Mouse (Mus musculus) gastrocnemius, adult 2 months (tissue): ENCODE measurements around the gene Mrpl3. TPM values are rescaled to one million over a fixed set of nuclear protein-coding genes. Genes with fewer than 3 reads are reported as not detected.

Experiments
- DNase-seq: peaks from one replicate; pipeline ENCODE4 v3.0.0; 2022
- H3K27ac ChIP-seq: fragments of 200-600 bp; 2 replicates; pipeline ENCODE4 v1.8.1; 2022; ENCODE audit warnings: mild to moderate bottlenecking
- H3K4me3 ChIP-seq: fragments of 200-600 bp; 2 replicates; pipeline ENCODE4 v1.8.1; 2022; ENCODE audit warnings: mild to moderate bottlenecking, moderate library complexity
- CTCF ChIP-seq: fragments of 200-600 bp; IDR thresholded peaks from 2 replicates; pipeline ENCODE4 v1.8.1; 2022; ENCODE audit warnings: antibody characterized with exemption, mild to moderate bottlenecking, moderate library complexity
- intact Hi-C: fragments of 180-260 bp; cut with DNase I; formaldehyde crosslinking; loops from one replicate; pipeline ENCODE4 v1.15.1; 2025
- long read RNA-seq, 2 experiments: library from polyadenylated mRNA; stranded (forward); transcript quantifications; one replicate each; pipeline ENCODE4 v2.0.0; 2021
- total RNA-seq, 2 experiments: library from RNA; stranded (reverse); gene quantifications; 2 replicates each; pipeline ENCODE4 v1.2.3; 2021

The Mrpl3 gene
- total RNA-seq, result 10 to 100 TPM; 70.3 to 96.5 TPM
- long read RNA-seq, experiment 1, transcript Mrpl3-201 (10 exons, 3,972 nt), result major isoform, 56 of 64 reads
- long read RNA-seq, experiment 1, partial matches to known transcripts, result 2 of 64 reads
- long read RNA-seq, experiment 1, other reads (novel, unspliced or antisense), result 6 of 64 reads
- long read RNA-seq, experiment 2, transcript Mrpl3-201 (10 exons, 3,972 nt), result major isoform, 69 of 81 reads
- long read RNA-seq, experiment 2, partial matches to known transcripts, result 7 of 81 reads
- long read RNA-seq, experiment 2, other reads (novel, unspliced or antisense), result 3 of 81 reads

GRCm38 (mm10) chr9:105053147-105053557, at the start of gene Mrpl3:
TSS of gene Mrpl3 (plus strand) at chr9:105053239.
- TF ChIP-seq CTCF, result peak; percentile 5; the same call in 1 of the 2 replicates
- H3K27ac ChIP-seq, result peak within 1 kb of the TSS; percentile 95
- H3K4me3 ChIP-seq, result peak within 1 kb of the TSS; percentile 91
- DNase-seq, result peak; percentile 90
- intact Hi-C loops, result loop anchor here (2.0 to 10.0 kb wide), 2 partner anchors 78 to 342 kb away; partner anchors contain the start of genes Aste1, Nek11 and Nudt16

GRCm38 (mm10) chr9:105010721-105011120, 42.3 kb upstream of the Mrpl3 start:
- TF ChIP-seq CTCF, result no peak
- intact Hi-C loops, result no loop called here
- no peak overlapping the region for H3K4me3 ChIP-seq
- no peak overlapping the region for H3K27ac ChIP-seq
- DNase-seq, result no peak

DNA sequence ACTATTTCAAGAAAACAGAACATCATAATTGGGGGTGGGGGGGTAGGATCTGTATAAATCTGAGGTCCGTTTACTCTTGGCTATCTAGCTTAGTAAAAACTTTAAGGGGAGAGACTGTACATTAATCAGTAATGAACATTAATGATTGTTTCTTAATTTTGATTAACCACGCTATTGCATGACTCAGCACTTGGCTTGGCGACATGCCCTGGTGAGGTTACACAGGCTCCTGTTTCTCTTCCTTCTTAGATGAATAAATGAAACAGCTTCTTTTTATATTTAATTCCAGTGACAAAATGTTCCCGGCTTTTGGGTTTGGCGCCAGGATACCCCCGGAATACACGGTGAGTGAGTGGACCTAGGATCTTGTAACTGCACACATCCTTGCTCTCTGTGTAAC, 34.9 kb upstream of the Mrpl3 start:
- H3K27ac ChIP-seq, result no peak overlapping the region
- no peak for DNase-seq
- no peak for TF ChIP-seq CTCF
- intact Hi-C loops, result no loop called here
- no peak overlapping the region for H3K4me3 ChIP-seq

- no peak for DNase-seq
- Histone ChIP-seq H3K27ac (no peak overlapping the region), H3K4me3 (no peak overlapping the region)
- no peak for TF ChIP-seq CTCF
- intact Hi-C loops, result no loop called here
These were observed 24.7 kb upstream of the Mrpl3 start for GRCm38 (mm10) chr9:105028311-105028710.

GRCm38 (mm10) chr9:105032572-105032971, 20.5 kb upstream of the Mrpl3 start:
- no peak overlapping the region for H3K4me3 ChIP-seq
- DNase-seq, result no peak
- H3K27ac ChIP-seq, result no peak overlapping the region
- TF ChIP-seq CTCF, result no peak
- intact Hi-C loops, result no loop called here

DNA sequence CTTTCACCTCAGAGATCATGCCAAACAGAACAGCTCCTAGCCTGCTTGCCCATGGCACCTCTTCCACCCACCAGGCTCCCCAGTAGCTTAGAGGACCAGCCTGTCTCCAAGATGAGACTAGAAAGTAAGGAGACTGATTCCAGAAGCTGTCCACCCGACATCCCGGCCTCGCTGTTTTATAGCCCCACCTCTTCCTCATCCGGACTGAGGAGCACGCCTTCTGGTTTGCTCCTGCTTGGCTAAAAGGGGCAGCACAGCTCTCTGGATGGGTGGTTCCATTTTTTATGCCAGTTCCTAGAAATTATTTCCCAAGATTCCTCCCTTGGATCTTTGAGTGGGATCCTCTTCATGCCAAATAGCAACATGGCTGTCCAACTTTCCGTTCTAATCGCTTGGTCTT, 19.4 kb upstream of the Mrpl3 start:
- TF ChIP-seq CTCF, result no peak
- intact Hi-C loops, result no loop called here
- Histone ChIP-seq H3K27ac (no peak overlapping the region), H3K4me3 (no peak overlapping the region)
- no peak for DNase-seq

DNA sequence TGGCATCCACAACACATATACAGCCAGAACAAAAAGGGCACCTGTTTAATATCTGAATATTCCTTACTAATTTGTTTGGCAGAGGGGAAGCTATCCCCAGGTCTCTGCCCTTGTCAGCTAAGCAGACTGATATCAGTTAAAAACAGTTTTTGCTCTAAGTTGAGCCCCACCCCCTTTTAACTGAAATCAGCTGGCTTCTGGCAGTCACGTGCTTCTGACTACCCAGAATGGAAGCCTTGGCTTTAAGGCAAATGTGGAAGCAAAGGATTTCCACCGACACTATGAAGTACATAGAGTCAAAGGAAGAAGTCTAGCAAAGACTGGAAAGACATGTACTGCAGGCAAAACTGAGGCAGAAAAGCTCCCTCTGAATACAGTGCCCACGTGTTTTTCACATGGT, 15.2 kb upstream of the Mrpl3 start:
- TF ChIP-seq CTCF, result no peak
- no peak overlapping the region for H3K27ac ChIP-seq
- intact Hi-C loops, result no loop called here

GRCm38 (mm10) chr9:105046014-105046413, 7.0 kb upstream of the Mrpl3 start:
- no peak for TF ChIP-seq CTCF
- Histone ChIP-seq H3K27ac (no peak overlapping the region), H3K4me3 (no peak overlapping the region)
- intact Hi-C loops, result no loop called here
- no peak for DNase-seq

More for the DNA sequence above, 15.2 kb upstream of the Mrpl3 start:
- no peak overlapping the region for H3K4me3 ChIP-seq
- DNase-seq, result no peak

GRCm38 (mm10) chr9:105048351-105048750, 4.7 kb upstream of the Mrpl3 start:
- intact Hi-C loops, result no loop called here
- H3K27ac ChIP-seq, result no peak overlapping the region
- no peak for DNase-seq
- TF ChIP-seq CTCF, result no peak
- no peak overlapping the region for H3K4me3 ChIP-seq

DNA sequence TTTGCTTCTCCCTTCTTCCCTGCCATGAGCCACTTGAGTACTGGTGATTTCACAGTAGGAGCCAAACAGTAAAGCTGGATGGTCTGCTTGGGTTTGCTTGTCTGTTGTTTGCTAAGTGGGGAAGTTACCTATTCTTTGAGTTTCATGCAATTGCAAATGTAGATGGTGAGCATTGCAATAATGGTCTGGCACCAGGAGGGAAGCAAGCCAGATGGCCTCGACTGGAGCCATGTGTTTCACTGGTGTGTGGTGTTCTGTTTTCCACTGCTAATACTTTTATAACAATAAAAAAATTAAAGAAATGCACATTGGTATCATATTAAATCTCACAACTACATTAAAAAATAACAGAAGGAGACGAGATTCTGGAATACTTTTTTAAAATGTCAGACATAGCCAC, 3.4 kb upstream of the Mrpl3 start:
- H3K27ac ChIP-seq, result no peak overlapping the region
- no peak for TF ChIP-seq CTCF
- no peak overlapping the region for H3K4me3 ChIP-seq
- DNase-seq, result no peak
- intact Hi-C loops, result loop anchor here (10.0 kb wide), 1 partner anchor 345 kb away; the partner anchor contains the start of genes Aste1 and Nek11

DNA sequence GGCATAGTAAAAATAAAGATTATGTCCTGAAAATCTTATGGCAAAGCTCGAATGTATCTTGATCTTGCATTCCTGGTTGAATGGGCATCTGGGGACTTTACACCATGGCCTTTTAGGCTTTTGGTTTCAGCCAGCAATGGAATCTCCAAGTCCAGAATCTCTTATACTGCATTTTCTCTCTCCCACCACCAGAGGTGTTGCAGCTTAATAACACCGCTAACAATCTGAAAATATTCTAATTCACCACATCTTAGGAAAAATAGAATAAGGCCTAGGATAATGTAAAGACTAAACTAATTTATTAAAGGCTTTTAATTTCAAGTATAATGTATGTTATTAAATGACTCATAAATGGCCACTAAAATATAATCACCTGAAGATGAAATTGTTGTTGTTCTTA, 2.8 kb upstream of the Mrpl3 start:
- TF ChIP-seq CTCF, result no peak
- intact Hi-C loops, result loop anchor here (10.0 kb wide), 1 partner anchor 345 kb away; the partner anchor contains the start of genes Aste1 and Nek11
- Histone ChIP-seq H3K27ac (no peak overlapping the region), H3K4me3 (no peak overlapping the region)
- DNase-seq, result no peak

GRCm38 (mm10) chr9:105053812-105054211, 773 bp downstream of the Mrpl3 start:
- H3K27ac ChIP-seq, result peak overlapping the region; percentile 95
- DNase-seq, result no peak
- peak overlapping the region; percentile 91 for H3K4me3 ChIP-seq
- intact Hi-C loops, result loop anchor here (2.0 to 10.0 kb wide), 2 partner anchors 77 to 341 kb away; partner anchors contain the start of genes Aste1, Nek11 and Nudt16
- no peak for TF ChIP-seq CTCF

DNA sequence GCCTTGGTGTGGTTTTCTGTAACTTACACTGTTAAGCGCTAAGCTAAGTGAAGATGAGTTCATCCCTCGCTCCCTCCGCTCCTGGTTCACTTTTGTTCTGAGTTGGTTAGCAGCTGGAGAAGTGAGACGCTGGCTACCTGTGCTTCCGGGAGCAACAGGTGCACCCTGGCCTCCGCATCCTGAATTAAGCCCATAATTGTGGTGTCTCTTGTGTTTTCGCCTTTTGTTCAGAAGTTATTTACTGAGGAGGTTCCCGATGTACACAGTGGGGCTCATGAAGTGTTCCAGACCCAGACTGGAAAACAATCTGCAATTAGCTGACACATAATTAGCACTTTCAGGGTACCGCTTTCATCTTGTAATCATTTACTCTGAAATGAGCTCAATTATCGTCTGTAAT, 16.1 kb downstream of the Mrpl3 start:
- intact Hi-C loops, result no loop called here
- DNase-seq, result no peak

More for the DNA sequence above, 16.1 kb downstream of the Mrpl3 start:
- H3K4me3 ChIP-seq, result no peak overlapping the region
- H3K27ac ChIP-seq, result no peak overlapping the region
- no peak for TF ChIP-seq CTCF
